Mouse (Mus musculus) intestine, postnatal 0 days (tissue): ENCODE measurements around the gene Rps4x. TPM values are rescaled to one million over a fixed set of nuclear protein-coding genes. Genes with fewer than 3 reads are reported as not detected.
A peak's percentile ranks its signal among the peaks of the same experiment; 100 is the strongest.
"Not testable (repeated sequence)": the region's sequence is repeated elsewhere in the genome, so short reads cannot be mapped to it uniquely, and the experiment has no call there.

Experiments
- ATAC-seq: fragments of 200-750 bp; cut with Nextera tagmentation; 2 replicates; pipeline ENCODE4 v1.8.0; 2017; ENCODE audit warnings: mild to moderate bottlenecking, moderate TSS enrichment, moderate library complexity
- H3K27ac ChIP-seq: fragments of 300-500 bp; sonication (generic); 2 replicates; pipeline ENCODE4 v1.5.1; 2014; ENCODE audit warnings: mild to moderate bottlenecking, low read depth, low read length, moderate library complexity
- H3K27me3 ChIP-seq: fragments of 300-500 bp; sonication (generic); replicated peaks from 2 replicates; pipeline ENCODE4 v1.6.1; 2014; ENCODE audit warnings: low read length, mixed read lengths; ENCODE audit not compliant: control insufficient read depth, insufficient read depth
- H3K36me3 ChIP-seq: fragments of 300-500 bp; sonication (generic); 2 replicates; pipeline ENCODE4 v1.6.1; 2014; ENCODE audit warnings: mild to moderate bottlenecking, moderate library complexity; ENCODE audit not compliant: control insufficient read depth, insufficient read depth
- H3K4me1 ChIP-seq: fragments of 300-500 bp; sonication (generic); replicated peaks from 2 replicates; pipeline ENCODE4 v1.6.1; 2014; ENCODE audit warnings: antibody characterized with exemption, low read length, mixed read lengths; ENCODE audit not compliant: control insufficient read depth, insufficient read depth
- H3K4me2 ChIP-seq: fragments of 300-500 bp; sonication (generic); replicated peaks from 2 replicates; pipeline ENCODE4 v1.6.1; 2014; ENCODE audit warnings: low read depth, mild to moderate bottlenecking, moderate library complexity
- H3K4me3 ChIP-seq: fragments of 300-500 bp; sonication (generic); 2 replicates; pipeline ENCODE4 v1.5.1; 2014; ENCODE audit warnings: low read depth, low read length
- H3K9ac ChIP-seq: fragments of 300-500 bp; sonication (generic); 2 replicates; pipeline ENCODE4 v1.6.1; 2014; ENCODE audit warnings: mild to moderate bottlenecking, low read depth, low read length
- H3K9me3 ChIP-seq: fragments of 300-500 bp; sonication (generic); 2 replicates; pipeline ENCODE4 v1.6.1; 2016; ENCODE audit warnings: mixed run types; ENCODE audit not compliant: control insufficient read depth
- CTCF ChIP-seq: sonication (generic); IDR thresholded peaks from 2 replicates; pipeline ENCODE4 v1.5.1; 2016; ENCODE audit warnings: low read depth, mild to moderate bottlenecking, control low read depth, antibody characterized with exemption, moderate library complexity
- WGBS: fragments of 180-500 bp; shearing (Covaris S2); extraction: QIAGEN DNeasy Blood & Tissue Kit; methylation state at CpG from one replicate; pipeline ENCODE4 v1.1.7; 2014; 5-methylcytosine and 5-hydroxymethylcytosine counted together
- polyA plus RNA-seq: library from polyadenylated mRNA; unstranded; fragments of >200 nt; fragmentation: Nextera tagmentation; extraction: Ambion mirVana; gene quantifications from 2 replicates; pipeline ENCODE4 v1.2.1, GENCODE M21; 2015

Gene Rps4x
- 448 and 474 TPM in 2 replicates for polyA plus RNA-seq

GRCm38 (mm10) chrX:102188712-102189497, at the start of gene Rps4x:
Rps4x (minus strand) TSS chrX:102189394.
- peak; percentile 83 for TF ChIP-seq CTCF
- WGBS: 22% methylated on average over 37 of the region's 37 CpGs
- Histone ChIP-seq H3K27ac (peak within 1 kb of the TSS; percentile 68), H3K4me3 (peak within 1 kb of the TSS; percentile 51), H3K9me3 (no peaks in the 10 kb centered on the region), H3K27me3 (no peaks in the 10 kb centered on the region), H3K4me2 (peak within 1 kb of the TSS; percentile 59), H3K9ac (peak within 1 kb of the TSS; percentile 45), H3K36me3 (peaks cover 5% of the 10 kb centered on the region; the same call in 1 of the 2 replicates), H3K4me1 (no peaks in the 10 kb centered on the region)
- peak; percentile 90 for ATAC-seq

GRCm38 (mm10) chrX:102219126-102219525, 29.9 kb upstream of the Rps4x start:
- ATAC-seq: no peak
- H3K36me3 ChIP-seq: no peaks in the 10 kb centered on the region
- H3K4me1 ChIP-seq: no peaks in the 10 kb centered on the region
- H3K27me3 ChIP-seq: no peaks in the 10 kb centered on the region
- no peak overlapping the region for H3K4me3 ChIP-seq
- H3K9ac ChIP-seq: no peak overlapping the region
- no peak overlapping the region for H3K4me2 ChIP-seq
- peak; percentile 72 for TF ChIP-seq CTCF
- H3K27ac ChIP-seq: no peak overlapping the region
- WGBS: 16% methylated on average over 1 of the region's 1 CpGs
- H3K9me3 ChIP-seq: no peaks in the 10 kb centered on the region

- not testable (repeated sequence) for ATAC-seq, H3K4me1 ChIP-seq, H3K9ac ChIP-seq, H3K27me3 ChIP-seq, H3K27ac ChIP-seq, H3K4me2 ChIP-seq, H3K36me3 ChIP-seq, H3K9me3 ChIP-seq, H3K4me3 ChIP-seq
- TF ChIP-seq CTCF: peak; percentile 55
- WGBS: 41% methylated on average over 9 of the region's 9 CpGs
Measured at GRCm38 (mm10) chrX:102215356-102215755, 26.2 kb upstream of the Rps4x start.

GRCm38 (mm10) chrX:102190840-102191239, 1.6 kb upstream of the Rps4x start:
- no peaks in the 10 kb centered on the region for H3K4me1 ChIP-seq
- H3K9ac ChIP-seq: no peak overlapping the region
- H3K9me3 ChIP-seq: no peaks in the 10 kb centered on the region
- no peak for TF ChIP-seq CTCF
- H3K27me3 ChIP-seq: 0 out of 2 replicates have a peak, but pooled peaks cover 3% of the 10 kb centered on the region
- H3K4me2 ChIP-seq: no peak overlapping the region
- H3K36me3 ChIP-seq: peaks cover 5% of the 10 kb centered on the region; the same call in 1 of the 2 replicates
- no peak overlapping the region for H3K4me3 ChIP-seq
- no peak overlapping the region for H3K27ac ChIP-seq
- no peak for ATAC-seq
- WGBS: 80% methylated on average over 1 of the region's 1 CpGs

GRCm38 (mm10) chrX:102189581-102189980, 387 bp upstream of the Rps4x start:
- H3K9ac ChIP-seq: no peak overlapping the region
- H3K27ac ChIP-seq: no peak overlapping the region
- H3K27me3 ChIP-seq: 0 out of 2 replicates have a peak, but pooled peaks cover 3% of the 10 kb centered on the region
- no peak for TF ChIP-seq CTCF
- no peak overlapping the region for H3K4me3 ChIP-seq
- H3K36me3 ChIP-seq: peaks cover 5% of the 10 kb centered on the region; the same call in 1 of the 2 replicates
- H3K4me2 ChIP-seq: peak overlapping the region; percentile 59; the same call in 1 of the 2 replicates
- no peak for ATAC-seq
- H3K4me1 ChIP-seq: no peaks in the 10 kb centered on the region
- H3K9me3 ChIP-seq: no peaks in the 10 kb centered on the region
- WGBS: 41% methylated on average over 5 of the region's 5 CpGs

- H3K9me3 ChIP-seq: no peaks in the 10 kb centered on the region
- no peak for ATAC-seq
- no peaks in the 10 kb centered on the region for H3K27me3 ChIP-seq
- no peaks in the 10 kb centered on the region for H3K4me1 ChIP-seq
- WGBS: 32% methylated on average over 11 of the region's 11 CpGs
- no peak for TF ChIP-seq CTCF
- no peak overlapping the region for H3K27ac ChIP-seq
- H3K4me2 ChIP-seq: peak overlapping the region; percentile 59
- no peak overlapping the region for H3K9ac ChIP-seq
- H3K36me3 ChIP-seq: peaks cover 5% of the 10 kb centered on the region; the same call in 1 of the 2 replicates
- peak overlapping the region; percentile 51; the same call in 1 of the 2 replicates for H3K4me3 ChIP-seq
Measured at GRCm38 (mm10) chrX:102187023-102187699, 2.0 kb downstream of the Rps4x start.
